Mouse (Mus musculus) spleen, adult 2 months (tissue): ENCODE data around the gene Acsbg1.

Experiments
- CTCF ChIP-seq: fragments of 200-500 bp; IDR thresholded peaks from 2 replicates; pipeline ENCODE4 v1.5.1; 2011; ENCODE audit warnings: mild to moderate bottlenecking, inconsistent platforms; ENCODE audit not compliant: insufficient read depth, insufficient read length, insufficient replicate concordance; ENCODE audit errors: extremely low read depth
- POLR2A ChIP-seq: fragments of 200-500 bp; IDR thresholded peaks from 2 replicates; pipeline ENCODE4 v1.6.1; 2011; ENCODE audit warnings: low read depth, low read length, inconsistent platforms

DNA sequence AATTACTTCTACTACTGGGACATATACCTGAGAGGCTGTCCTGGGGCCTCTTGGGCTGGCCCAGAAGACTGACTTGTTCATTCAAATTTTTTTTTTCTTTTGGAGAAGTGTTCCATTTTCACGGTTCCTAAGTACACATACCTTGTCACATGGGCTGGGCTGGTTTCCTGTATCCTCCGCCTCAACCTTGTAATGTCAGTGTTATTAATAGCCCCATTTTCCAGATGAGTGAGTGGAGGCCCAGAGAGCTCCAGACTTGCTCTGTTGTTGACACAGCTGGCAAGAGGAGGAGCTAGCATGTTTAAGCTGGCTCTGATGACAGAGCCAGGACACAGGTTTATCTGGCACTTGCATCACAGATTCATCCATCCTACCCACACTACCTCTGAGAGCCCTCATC lies 14.2 kb downstream of the Acsbg1 start:
- TF ChIP-seq POLR2A (no peak), CTCF (no peak)
